Mouse (Mus musculus) E14TG2a.4 (cell line): ENCODE measurements around the gene Cog5.

Source experiments
- CTCF ChIP-seq: conservative IDR thresholded peaks from 2 replicates; pipeline ENCODE4 v1.5.1; 2014; ENCODE audit warnings: low read length
- NANOG ChIP-seq: IDR thresholded peaks from 2 replicates; pipeline ENCODE4 v1.6.1; 2014; ENCODE audit warnings: borderline replicate concordance, low read length, mixed read lengths
- POU5F1 ChIP-seq: IDR thresholded peaks from 2 replicates; pipeline ENCODE4 v1.6.1; 2014; ENCODE audit warnings: low read length, borderline replicate concordance

DNA sequence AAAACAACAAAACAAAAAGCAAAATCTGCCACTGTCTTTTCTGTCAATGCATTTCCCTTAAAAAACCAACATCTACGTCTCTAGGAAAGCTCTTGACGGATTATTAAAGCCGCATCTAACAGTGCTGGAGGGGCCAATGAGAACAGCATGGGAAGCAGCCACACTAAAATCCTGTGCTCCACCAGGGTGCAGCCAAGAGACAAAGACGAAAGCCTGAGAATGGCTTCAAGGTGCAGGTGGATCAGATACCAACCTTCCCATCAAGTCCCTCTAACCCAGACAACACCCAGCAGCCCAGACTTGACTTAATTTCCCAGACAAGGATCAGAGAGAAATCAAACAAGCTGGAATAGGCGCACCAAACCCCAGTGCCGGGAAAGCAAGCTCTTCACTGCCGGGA lies 321.9 kb downstream of the Cog5 start:
- TF ChIP-seq CTCF = peak; percentile 14
- TF ChIP-seq NANOG = no peak
- no peak for TF ChIP-seq POU5F1
